Mouse (Mus musculus) lung, postnatal 36 days (tissue): ENCODE data around the gene Dck.
A peak's percentile ranks its signal among the peaks of the same experiment; 100 is the strongest.
"Not testable (repeated sequence)": the region's sequence is repeated elsewhere in the genome, so short reads cannot be mapped to it uniquely, and the experiment has no call there.

Experiments used
- DNase-seq: peaks from one replicate; pipeline ENCODE4 v3.0.0; 2022; ENCODE audit warnings: mixed read lengths

Gene Dck

DNA sequence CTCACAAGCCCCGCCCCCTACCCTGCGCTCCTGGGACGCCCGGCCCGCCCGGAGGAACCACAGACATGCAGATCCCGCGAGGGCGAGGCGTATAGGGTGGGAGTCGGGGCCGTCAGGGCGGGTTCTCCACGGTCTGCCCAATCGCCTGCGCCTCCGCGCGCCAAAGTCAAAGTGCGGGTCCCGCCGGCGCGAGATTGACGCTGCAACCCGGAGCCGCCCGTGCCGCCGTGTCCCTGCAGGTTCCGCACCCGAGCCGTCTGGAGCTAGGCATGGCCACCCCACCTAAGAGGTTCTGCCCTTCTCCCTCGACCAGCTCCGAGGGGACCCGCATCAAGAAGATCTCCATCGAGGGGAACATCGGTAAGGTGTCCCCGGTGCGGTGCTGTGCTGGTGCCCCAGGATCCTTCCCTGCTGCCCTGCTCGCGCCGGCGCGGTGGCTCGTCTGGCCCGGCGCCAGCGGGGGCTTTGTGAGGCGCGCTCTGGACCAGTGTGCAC, at the start of gene Dck:
TSS of gene Dck (plus strand) at position 10 of the 495 bp plus-strand sequence.
- DNase-seq = peak; percentile 99

DNA sequence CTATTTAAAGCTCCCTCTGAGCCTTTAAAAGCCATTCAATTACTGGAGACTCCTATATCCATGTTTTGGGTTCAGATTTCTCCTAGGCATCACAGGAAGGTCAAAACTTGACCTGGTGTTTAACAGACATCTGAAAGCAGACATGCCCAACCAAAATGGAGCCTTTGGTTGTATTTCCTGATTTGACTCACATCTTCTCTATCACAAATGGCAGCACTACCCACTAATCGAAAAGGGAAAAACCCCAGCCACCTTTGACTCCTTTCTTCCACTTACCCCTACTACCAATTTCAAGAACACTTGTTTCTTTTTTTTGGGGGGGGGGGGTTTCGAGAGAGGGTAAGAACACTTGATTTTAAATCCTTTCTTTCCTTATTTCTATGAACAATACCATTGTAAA, 47.8 kb upstream of the Dck start:
- no peak for DNase-seq

GRCm38 (mm10) chr5:88720116-88721002, 44.4 kb upstream of the Dck start, which contains the start of gene Mob1b:
Gene Mob1b (plus strand): TSS chr5:88720855.
- peak; percentile 98 for DNase-seq

DNA sequence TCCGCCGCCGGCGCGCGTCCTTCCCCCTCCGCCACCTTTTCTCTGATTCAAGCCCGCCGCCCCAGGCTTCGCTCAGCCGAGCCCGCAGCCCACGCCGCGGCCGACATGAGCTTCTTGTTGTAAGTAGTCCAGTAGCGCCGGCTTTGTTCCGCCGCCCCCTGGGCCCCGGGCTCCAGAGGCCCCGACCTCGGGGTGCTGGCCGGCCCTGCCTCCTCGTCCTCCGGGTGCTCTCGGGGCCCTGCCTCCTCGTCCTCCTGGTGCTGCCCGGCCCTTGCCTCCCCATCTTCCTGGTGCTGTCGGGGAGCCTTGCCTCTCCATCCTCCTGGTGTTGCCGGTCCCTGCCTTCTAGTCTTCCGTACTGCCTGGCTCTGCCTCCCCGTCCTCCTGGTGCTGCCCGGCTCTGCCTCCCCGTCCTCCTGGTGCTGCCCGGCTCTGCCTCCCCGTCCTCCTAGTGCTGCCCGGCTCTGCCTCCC, 43.8 kb upstream of the Dck start:
- DNase-seq = no peak

GRCm38 (mm10) chr5:88721565-88722212, 43.1 kb upstream of the Dck start:
- peak; percentile 51 for DNase-seq

DNA sequence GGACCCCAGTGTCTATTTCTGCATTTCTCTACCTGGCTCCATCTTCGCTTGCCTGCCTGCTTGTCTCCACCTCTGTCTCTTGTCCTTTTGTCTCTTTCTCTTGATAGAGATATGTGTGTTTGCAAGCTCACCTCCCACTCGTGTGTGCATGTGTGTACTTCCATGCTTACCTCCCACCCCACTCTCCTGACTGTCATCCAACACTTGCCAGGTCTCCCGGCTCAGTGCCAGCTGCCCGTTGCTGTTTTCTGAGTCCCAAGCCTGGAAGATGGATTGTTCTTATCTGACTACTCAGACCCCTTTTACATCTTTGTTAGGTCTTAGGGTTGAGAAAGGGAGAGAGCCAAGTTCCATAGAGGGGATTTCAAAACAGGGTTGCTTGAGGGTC, 42.6 kb upstream of the Dck start:
- peak; percentile 18 for DNase-seq

DNA sequence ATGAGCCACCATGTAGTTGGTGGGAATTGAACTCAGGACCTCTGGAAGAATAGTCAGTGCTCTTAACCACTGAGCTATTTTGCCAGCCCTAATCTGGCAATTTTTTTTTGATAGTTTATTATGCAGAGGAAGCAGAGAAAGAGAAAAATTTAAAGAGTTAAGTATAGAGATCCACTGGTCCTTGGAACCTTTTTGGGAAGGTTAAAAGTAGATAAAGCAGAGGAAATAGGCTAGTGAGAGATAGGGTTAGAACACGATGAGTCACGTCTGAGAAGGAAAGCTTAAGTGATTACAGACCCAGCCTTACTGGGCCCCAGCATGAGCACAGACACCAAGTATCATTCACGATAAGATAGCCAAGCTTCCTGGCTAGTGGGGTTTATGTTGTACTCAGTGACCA, 40.8 kb upstream of the Dck start:
- no peak for DNase-seq

GRCm38 (mm10) chr5:88727593-88728144, 37.1 kb upstream of the Dck start:
- DNase-seq = no peak

DNA sequence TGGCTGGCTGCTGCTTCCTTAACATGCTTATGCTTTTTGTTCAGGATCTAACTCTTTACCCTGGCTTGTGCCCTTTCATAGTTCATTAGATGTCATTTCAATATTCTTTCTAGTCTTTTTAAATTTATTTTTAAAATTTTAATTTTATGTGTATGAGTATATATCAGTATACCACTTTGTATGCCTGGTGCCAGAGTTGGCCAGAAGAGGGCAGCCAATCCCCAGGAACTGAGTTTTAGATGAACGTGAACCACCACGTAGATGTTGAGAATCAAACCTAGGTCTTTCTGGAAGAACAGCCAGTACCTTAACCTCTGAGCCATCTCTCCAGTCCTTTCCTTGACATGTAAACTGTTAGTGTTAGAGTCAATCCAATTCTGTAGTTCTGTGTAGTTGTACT, 30.0 kb upstream of the Dck start:
- peak; percentile 42 for DNase-seq

- DNase-seq = not testable (repeated sequence)
Observed at GRCm38 (mm10) chr5:88741065-88741464, 23.7 kb upstream of the Dck start.

DNA sequence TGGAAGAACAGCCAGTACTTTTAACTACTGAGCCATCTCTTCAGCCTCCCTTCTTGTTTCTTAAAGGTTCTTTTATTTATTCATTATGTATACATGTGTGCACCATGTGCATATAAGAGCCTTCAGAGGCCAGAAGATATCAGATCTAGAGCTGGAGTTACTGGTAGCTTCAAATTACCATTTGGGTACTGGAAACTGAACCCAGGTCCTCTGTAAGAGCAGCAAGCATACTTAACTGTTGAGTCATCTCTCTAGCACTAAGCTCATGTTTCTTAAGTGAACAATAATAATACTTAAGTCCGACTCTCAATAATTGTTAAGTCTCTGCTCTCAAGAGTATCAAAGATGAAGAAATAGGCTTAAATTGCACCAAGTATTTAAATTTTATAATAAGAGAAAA, 17.0 kb upstream of the Dck start:
- no peak for DNase-seq

- DNase-seq = no peak
Observed at GRCm38 (mm10) chr5:88753199-88753598, 11.6 kb upstream of the Dck start.

- no peak for DNase-seq
Observed at GRCm38 (mm10) chr5:88762611-88763010, 2.2 kb upstream of the Dck start.

DNA sequence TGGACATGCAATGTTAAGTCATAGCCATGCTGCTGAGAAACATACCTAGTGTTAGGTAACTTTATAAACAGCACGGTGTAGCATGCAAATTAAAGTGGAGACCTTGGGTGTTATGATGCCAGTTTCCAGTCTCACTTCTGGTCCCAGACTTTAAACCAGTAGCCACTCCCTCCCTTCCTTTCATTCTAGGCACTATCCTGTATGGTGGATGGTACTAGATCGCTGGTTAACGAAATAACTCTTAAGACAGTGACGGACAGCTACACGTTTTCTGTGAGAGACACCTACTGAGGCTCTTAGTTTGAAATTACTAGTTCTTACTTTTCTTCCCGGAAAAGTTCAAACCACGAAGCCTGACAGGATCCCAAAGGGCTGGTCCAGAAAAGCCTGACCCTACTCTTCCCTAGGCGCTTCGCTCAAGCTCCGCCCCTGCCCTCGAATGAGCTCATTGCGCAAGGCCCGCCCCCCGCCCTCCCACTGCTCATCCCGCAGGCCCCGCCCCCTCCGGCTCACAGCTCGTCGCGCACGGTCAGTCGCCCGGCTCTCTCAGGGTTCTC, 288 bp upstream of the Dck start:
- DNase-seq = no peak

DNA sequence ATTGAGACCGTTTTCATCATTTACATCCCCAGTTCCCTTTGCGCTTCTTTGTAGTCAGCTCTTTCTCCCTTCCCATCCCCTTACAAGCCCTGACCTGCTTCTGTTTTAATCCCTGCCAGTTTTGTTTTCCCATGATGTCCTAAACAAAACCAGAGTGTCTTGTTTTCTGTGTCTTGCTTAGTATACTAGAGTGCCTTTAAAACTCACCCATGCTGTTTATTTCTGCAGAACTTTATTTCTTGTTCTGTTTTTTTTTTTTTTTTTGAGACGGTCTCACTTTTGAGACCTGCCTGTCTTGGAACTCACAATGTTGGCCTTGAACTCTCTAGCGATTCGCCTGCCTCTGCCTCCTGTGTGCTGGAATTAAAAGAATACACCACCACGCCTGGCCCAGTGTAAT, 791 bp downstream of the Dck start:
- no peak for DNase-seq

DNA sequence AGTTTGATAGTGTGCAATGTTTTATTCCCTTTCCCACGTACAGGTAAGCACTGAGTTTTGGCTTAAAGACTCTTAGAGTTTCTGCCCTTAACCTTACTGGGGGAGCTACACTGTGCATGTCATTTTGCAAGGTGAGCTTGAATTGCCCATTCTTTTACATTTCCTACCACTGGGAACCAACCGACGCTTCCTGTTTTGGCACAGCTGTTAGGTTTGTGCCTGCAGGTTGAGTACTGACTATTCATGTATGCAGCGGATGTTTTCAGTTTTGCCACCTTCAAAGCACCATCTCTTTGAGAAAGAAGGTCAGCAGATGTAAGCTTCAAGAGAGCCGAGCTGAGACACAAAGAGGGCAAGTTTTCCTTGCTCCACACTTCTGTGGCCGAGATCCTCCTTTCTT, 1.3 kb downstream of the Dck start:
- peak; percentile 32 for DNase-seq

DNA sequence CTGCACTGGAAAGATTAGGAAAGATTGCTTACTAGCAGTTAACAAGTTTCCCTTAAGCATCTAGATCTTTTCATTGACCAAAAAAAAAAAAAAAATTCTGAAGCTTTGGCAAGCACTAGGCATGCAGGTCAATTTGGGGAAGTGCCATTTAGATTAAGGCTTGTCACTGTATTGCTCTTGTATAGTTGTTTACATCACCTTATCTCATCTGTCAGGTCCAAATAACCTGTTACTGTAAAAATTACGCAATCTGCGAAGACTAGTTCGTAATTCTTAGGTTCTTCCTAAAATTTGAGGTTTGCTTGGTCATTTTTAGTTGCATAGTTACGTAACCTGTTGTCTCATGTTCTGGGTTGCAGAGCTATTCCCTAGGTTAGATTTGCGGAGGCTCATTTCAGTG, 2.1 kb downstream of the Dck start:
- DNase-seq = no peak

DNA sequence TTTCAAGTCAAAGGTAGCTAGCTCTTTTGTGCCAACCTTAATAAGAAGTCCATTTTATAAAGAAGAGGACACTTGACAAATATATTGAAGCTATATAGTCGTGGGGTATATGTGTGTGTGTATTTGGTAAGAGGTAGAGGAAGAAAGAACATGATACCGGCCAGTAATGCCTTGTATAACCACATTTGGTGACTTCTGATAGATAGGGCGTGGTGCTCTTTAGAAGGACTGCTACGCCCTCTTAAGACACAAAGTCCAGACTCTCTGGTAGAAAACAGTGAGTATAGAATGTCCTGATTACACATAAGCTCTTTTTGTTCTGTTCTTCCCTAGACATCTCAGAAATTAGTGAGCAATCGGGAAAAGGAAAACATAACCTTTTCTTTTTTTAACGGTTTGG, 3.4 kb downstream of the Dck start:
- DNase-seq = no peak

GRCm38 (mm10) chr5:88782072-88782765, 17.4 kb downstream of the Dck start:
- DNase-seq = no peak

- DNase-seq = no peak
Observed at GRCm38 (mm10) chr5:88785059-88785458, 20.3 kb downstream of the Dck start.

- no peak for DNase-seq
Observed at GRCm38 (mm10) chr5:88790675-88791074, 25.9 kb downstream of the Dck start.
